Mouse (Mus musculus) Patski (cell line): ENCODE results near the gene Lactbl1. TPM values are rescaled to one million over a fixed set of nuclear protein-coding genes. Genes with fewer than 3 reads are reported as not detected.

Experiments used
- ATAC-seq: fragments of 100-300 bp; one replicate; pipeline ENCODE4 v1.8.0; 2021
- CTCF ChIA-PET: fragments of 350-600 bp; sonication (Branson Sonifier 250); formaldehyde crosslinking; loops from one replicate; lab custom pipeline; 2022; ENCODE audit warnings: inconsistent platforms; lab: Charles Lee
- POLR2A ChIA-PET: fragments of 350-600 bp; sonication (Branson Sonifier 250); formaldehyde crosslinking; loops from one replicate; lab custom pipeline; 2022; ENCODE audit warnings: antibody characterized with exemption, inconsistent platforms; lab: Charles Lee
- DNase-seq: peaks from one replicate; pipeline ENCODE4 v3.0.0-alpha.2; 2011; ENCODE audit warnings: low read depth, low spot score
- H3K27me3 ChIP-seq: fragments of 371-371 bp; one replicate; pipeline ENCODE4 v1.5.1; 2021
- CTCF ChIP-seq: fragments of 100-300 bp; IDR thresholded peaks from one replicate; pipeline ENCODE4 v1.5.1; 2021
- in situ Hi-C: fragments of 300-500 bp; cut with MboI; formaldehyde crosslinking; loops from 3 replicates; pipeline ENCODE4 v1.11.1; 2018; ENCODE audit warnings: low pct_unique_long_range_greater_than_20kb, mixed read lengths
- polyA plus RNA-seq: library from polyadenylated mRNA; unstranded; gene quantifications from one replicate; pipeline ENCODE4 v1.2.3, GENCODE M21; 2021

Gene Lactbl1
- polyA plus RNA-seq, 1 experiment from 2014 or later = not detected

DNA sequence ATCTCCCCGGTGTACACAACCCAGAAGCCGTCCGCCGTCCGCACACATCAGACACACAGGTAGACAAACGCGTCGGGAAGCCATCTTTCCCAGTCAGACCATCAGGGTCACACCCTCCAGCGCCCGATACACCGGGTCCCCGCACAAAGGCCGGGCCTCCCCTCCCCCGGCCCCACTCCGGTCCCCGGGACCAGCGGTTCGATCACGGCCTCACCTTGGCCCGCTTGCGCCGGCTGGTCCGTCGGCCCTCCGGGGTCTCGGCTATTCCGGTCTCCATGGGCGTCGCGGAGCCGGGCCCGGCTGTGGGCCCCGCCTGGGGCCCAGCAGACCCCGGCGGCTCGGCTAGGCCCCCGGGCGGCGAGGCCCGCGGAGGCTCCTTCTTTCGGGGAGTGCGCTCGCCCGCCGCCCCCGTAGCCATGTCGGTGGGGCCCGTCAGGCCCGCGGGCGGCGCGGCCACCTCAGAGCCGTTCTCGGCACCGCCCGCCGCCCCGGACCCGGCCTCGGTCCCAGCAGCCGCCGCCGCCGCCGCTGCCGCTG lies 20.3 kb upstream of the Lactbl1 start:
- CTCF ChIA-PET = no interaction called here
- no peak for TF ChIP-seq CTCF

GRCm38 (mm10) chr4:136602568-136602967 lies 19.9 kb upstream of the Lactbl1 start, which contains the start of gene Kdm1a:
Kdm1a (minus strand) TSS chr4:136602723.
- ChIA-PET POLR2A (interaction anchor here (0.5 kb wide), 1 partner anchor 80 kb away, joined by 5 read pairs; no protein-coding TSS in a partner anchor), CTCF (no interaction called here)
- no peaks in the 10 kb centered on the region for H3K27me3 ChIP-seq
- in situ Hi-C loops = no loop called here
- peak; percentile 99 for TF ChIP-seq CTCF
- ATAC-seq (peak; percentile 51), DNase-seq (peak; percentile 57)

More for the DNA sequence above, 20.3 kb upstream of the Lactbl1 start:
- H3K27me3 ChIP-seq = no peaks in the 10 kb centered on the region
- ATAC-seq = peak; percentile 29
- DNase-seq = no peak
- in situ Hi-C loops = no loop called here
- POLR2A ChIA-PET = no interaction called here

DNA sequence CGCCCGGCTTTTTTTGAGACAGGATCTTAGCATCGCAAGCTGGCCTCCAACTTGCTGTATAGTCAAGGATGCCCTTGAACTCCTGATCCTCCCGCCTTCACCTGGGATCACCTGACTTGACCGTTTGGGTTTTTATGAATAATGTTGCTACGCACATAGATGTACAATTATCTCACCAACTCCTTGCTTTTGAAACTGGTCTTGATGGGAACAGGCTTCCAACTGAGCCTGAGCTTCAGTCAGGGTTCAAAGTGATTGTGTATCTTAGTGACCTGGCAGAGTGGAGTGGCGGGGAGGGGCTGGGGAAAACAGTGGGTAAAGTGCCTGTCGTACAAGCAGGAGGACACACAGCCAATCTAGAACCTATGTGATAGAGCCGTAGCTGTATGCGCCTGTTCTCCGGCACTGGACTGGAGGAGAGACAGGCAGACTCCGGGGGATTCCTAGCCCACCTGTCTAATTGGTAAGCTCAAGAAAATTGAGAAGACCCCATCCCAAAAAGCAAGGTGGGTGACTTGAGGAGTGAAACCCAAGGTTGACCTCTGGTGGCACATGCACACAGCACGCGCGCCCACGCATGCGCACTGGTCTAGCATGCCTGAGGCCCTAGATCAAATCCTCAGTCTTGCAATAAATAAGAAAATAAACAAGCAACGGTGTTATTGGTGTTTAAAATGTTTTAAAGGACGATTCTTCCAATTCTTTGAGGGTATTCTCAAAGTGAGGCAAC lies 16.5 kb upstream of the Lactbl1 start:
- POLR2A ChIA-PET = no interaction called here
- TF ChIP-seq CTCF = no peak
- no peaks in the 10 kb centered on the region for H3K27me3 ChIP-seq
- in situ Hi-C loops = no loop called here
- CTCF ChIA-PET = no interaction called here
- no peak for ATAC-seq
- no peak for DNase-seq

DNA sequence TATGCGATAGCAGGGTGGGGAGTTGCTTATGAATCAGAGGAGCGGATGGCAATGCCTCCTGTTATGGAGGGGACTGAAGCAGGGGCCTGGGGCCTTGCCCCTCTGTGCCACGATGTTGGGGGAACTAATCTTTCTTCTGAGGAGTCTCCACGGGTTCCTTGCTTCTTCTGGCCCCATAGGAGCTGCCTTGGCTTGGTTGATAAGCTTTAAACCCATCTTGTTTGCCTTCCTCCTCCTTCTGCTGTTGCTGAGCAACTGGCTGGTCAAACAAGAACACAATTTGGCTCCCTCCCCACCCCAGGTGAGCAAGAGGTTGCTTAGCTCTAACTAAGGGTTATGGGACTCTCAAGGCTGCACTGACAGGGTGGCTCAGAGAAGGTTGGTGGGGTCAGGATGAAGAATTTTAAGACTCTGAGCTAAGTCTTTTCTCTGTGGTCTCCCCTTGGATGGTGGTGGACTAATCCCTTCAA lies 12.0 kb upstream of the Lactbl1 start, which contains the start of gene Tex46:
Gene Tex46, plus strand, starts transcription at position 51 of the 470 bp plus-strand sequence.
- ChIA-PET CTCF (no interaction called here), POLR2A (no interaction called here)
- ATAC-seq = no peak
- no peaks in the 10 kb centered on the region for H3K27me3 ChIP-seq
- no peak for TF ChIP-seq CTCF
- DNase-seq = no peak
- in situ Hi-C loops = no loop called here

GRCm38 (mm10) chr4:136613657-136614056 lies 8.8 kb upstream of the Lactbl1 start:
- no peak for TF ChIP-seq CTCF
- ChIA-PET POLR2A (interaction anchor here (0.6 kb wide), 1 partner anchor 340 kb away, joined by 5 read pairs; no protein-coding TSS in a partner anchor), CTCF (no interaction called here)
- in situ Hi-C loops = no loop called here
- H3K27me3 ChIP-seq = no peaks in the 10 kb centered on the region
- DNase-seq (no peak), ATAC-seq (no peak)

- POLR2A ChIA-PET = interaction anchor here (0.6 kb wide), 1 partner anchor 297 kb away, joined by 3 read pairs; no protein-coding TSS in a partner anchor
- no peaks in the 10 kb centered on the region for H3K27me3 ChIP-seq
- peak; percentile 60 for TF ChIP-seq CTCF
- ATAC-seq (no peak), DNase-seq (no peak)
- in situ Hi-C loops = loop anchor here (5.0 to 10.0 kb wide), 3 partner anchors 169 to 364 kb away; no protein-coding TSS in a partner anchor
- CTCF ChIA-PET = interaction anchor here (1.0 to 1.7 kb wide), 2 partner anchors 10 to 166 kb away, joined by 3 to 6 read pairs; no protein-coding TSS in a partner anchor
Observed at GRCm38 (mm10) chr4:136621336-136621735, 1.1 kb upstream of the Lactbl1 start.

GRCm38 (mm10) chr4:136621956-136622355 lies 465 bp upstream of the Lactbl1 start:
- ChIA-PET POLR2A (interaction anchor here (0.6 kb wide), 1 partner anchor 298 kb away, joined by 3 read pairs; no protein-coding TSS in a partner anchor), CTCF (interaction anchor here (1.0 to 1.7 kb wide), 4 partner anchors 10 to 347 kb away, joined by 3 to 6 read pairs (median 3); no protein-coding TSS in a partner anchor)
- in situ Hi-C loops = loop anchor here (5.0 to 10.0 kb wide), 3 partner anchors 170 to 365 kb away; no protein-coding TSS in a partner anchor
- no peak for TF ChIP-seq CTCF
- H3K27me3 ChIP-seq = no peaks in the 10 kb centered on the region
- ATAC-seq (no peak), DNase-seq (no peak)

DNA sequence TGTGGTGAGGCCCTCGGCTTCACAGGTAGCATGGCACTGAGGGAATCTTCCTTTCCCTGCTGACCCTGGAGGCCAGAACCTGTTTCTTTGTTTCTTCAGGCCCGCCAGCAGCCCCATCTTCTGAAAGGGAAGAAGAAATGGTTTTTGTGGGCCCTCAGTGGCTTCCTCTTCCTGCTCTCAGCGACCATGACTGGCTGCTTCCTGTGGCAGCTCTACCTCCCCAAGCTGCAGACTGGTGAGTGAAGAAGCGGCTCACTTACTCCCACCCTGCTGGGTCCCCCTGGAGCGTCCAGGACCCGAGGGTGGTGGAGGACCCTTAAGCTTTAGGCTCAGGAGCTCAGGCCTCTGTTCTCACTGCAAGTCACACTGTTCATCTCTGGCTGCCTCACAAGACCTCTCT lies 4.2 kb downstream of the Lactbl1 start:
- ATAC-seq = no peak
- DNase-seq = no peak
- in situ Hi-C loops = loop anchor here (10.0 kb wide), 1 partner anchor 262 kb away; no protein-coding TSS in a partner anchor
- POLR2A ChIA-PET = no interaction called here
- TF ChIP-seq CTCF = no peak
- H3K27me3 ChIP-seq = no peaks in the 10 kb centered on the region
- CTCF ChIA-PET = interaction anchor here (0.7 kb wide), 1 partner anchor 9 kb away, joined by 3 read pairs; no protein-coding TSS in a partner anchor

GRCm38 (mm10) chr4:136631237-136631994 lies 9.0 kb downstream of the Lactbl1 start:
- ATAC-seq (no peak), DNase-seq (no peak)
- TF ChIP-seq CTCF = no peak
- no peaks in the 10 kb centered on the region for H3K27me3 ChIP-seq
- CTCF ChIA-PET = no interaction called here
- in situ Hi-C loops = no loop called here
- POLR2A ChIA-PET = no interaction called here

- CTCF ChIA-PET = no interaction called here
Observed at GRCm38 (mm10) chr4:136635995-136636394, 13.6 kb downstream of the Lactbl1 start.

More at GRCm38 (mm10) chr4:136635995-136636394, 13.6 kb downstream of the Lactbl1 start:
- DNase-seq (no peak), ATAC-seq (no peak)
- peaks cover 5% of the 10 kb centered on the region for H3K27me3 ChIP-seq
- no peak for TF ChIP-seq CTCF
- in situ Hi-C loops = no loop called here
- POLR2A ChIA-PET = no interaction called here
